Mouse (Mus musculus): ENCODE measurements around the gene Lyzl4. TPM values are rescaled to one million over a fixed set of nuclear protein-coding genes. Genes with fewer than 3 reads are reported as not detected.

Lyzl4 gene
- polyA plus RNA-seq (2012; rRNA removed), result 1.6 and 1.7 TPM in 2 replicates

DNA sequence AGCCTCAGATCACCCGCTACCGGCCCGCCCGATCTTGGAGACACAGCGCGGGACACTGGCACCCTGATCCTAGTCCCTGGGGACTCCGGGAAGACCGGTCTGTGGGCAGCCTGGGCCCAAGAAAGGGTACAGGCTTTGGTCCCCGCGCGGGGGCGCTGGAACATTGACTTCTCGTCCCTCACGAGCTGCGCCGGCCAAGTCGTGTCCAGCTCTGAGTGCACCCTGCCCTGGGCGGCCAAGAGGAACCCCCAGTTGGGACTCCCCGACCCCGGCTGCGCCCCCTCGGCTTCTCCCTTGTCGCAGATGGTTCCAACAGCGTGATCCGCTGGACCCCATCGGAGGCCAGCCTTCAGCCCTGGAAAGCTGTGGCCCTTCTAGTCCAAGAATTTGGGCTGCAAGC is at the start of gene Lyzl4:
Lyzl4 (minus strand) TSS at position 96 of the 400 bp plus-strand sequence.
- TF ChIP-seq POLR2A (IDR thresholded peaks at IDR 0.05; ENCODE audit: extremely low read depth, insufficient read depth, low read length) (no peak), CTCF (IDR thresholded peaks at IDR 0.05; ENCODE audit: extremely low read depth, insufficient read depth, low read length) (no peak)
- peak within 1 kb of the TSS; percentile 54 for H3K4me3 ChIP-seq (ENCODE audit: insufficient read depth, low read length)
- H3K27ac ChIP-seq (ENCODE audit: insufficient read depth, low read length), result peak within 1 kb of the TSS; percentile 90
- peaks cover 1% of the 10 kb centered on the region; the same call in 1 of the 2 replicates for H3K4me1 ChIP-seq (ENCODE audit: control insufficient read depth, insufficient read depth, low read length)

GRCm38 (mm10) chr9:121690734-121691133 is 48.8 kb upstream of the Lyzl4 start:
- H3K27ac ChIP-seq (ENCODE audit: insufficient read depth, low read length), result no peak overlapping the region
- H3K4me3 ChIP-seq (ENCODE audit: insufficient read depth, low read length), result no peak overlapping the region
- H3K4me1 ChIP-seq (ENCODE audit: control insufficient read depth, insufficient read depth, low read length), result peaks cover 5% of the 10 kb centered on the region
- TF ChIP-seq CTCF (IDR thresholded peaks at IDR 0.05; ENCODE audit: extremely low read depth, insufficient read depth, low read length) (no peak), POLR2A (IDR thresholded peaks at IDR 0.05; ENCODE audit: extremely low read depth, insufficient read depth, low read length) (no peak)

DNA sequence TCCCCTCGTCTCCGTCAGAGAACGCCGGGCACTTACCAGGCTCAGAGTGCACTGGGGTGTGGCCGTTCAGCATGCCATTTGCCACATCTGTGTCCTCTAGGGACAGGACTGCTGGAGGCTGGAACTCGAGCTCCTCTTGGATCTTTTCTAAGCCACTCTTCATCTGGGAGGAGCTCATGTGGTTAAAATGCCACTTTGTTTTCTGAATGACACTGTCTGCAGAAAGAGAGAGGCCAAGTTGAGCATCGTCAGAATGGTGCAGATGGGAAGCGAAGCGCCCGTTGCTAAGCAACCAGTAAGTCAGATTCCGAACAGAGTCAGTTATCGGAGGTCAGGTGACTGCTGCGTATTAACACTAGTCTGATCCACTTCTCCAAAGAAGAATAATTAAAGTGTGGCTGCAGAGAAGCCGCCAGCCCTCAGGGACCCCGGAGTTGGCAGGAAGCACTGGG is 48.3 kb upstream of the Lyzl4 start:
- TF ChIP-seq CTCF (IDR thresholded peaks at IDR 0.05; ENCODE audit: extremely low read depth, insufficient read depth, low read length) (no peak), POLR2A (IDR thresholded peaks at IDR 0.05; ENCODE audit: extremely low read depth, insufficient read depth, low read length) (no peak)
- H3K4me1 ChIP-seq (ENCODE audit: control insufficient read depth, insufficient read depth, low read length), result peaks cover 5% of the 10 kb centered on the region
- H3K27ac ChIP-seq (ENCODE audit: insufficient read depth, low read length), result no peak overlapping the region
- no peak overlapping the region for H3K4me3 ChIP-seq (ENCODE audit: insufficient read depth, low read length)

- no peak for TF ChIP-seq CTCF (IDR thresholded peaks at IDR 0.05; ENCODE audit: extremely low read depth, insufficient read depth, low read length)
- no peak for TF ChIP-seq POLR2A (IDR thresholded peaks at IDR 0.05; ENCODE audit: extremely low read depth, insufficient read depth, low read length)
- Histone ChIP-seq H3K4me3 (ENCODE audit: insufficient read depth, low read length) (no peak overlapping the region), H3K4me1 (ENCODE audit: control insufficient read depth, insufficient read depth, low read length) (no peaks in the 10 kb centered on the region)
Measured at GRCm38 (mm10) chr9:121684702-121685101, 42.8 kb upstream of the Lyzl4 start.

GRCm38 (mm10) chr9:121682037-121682680 is 40.3 kb upstream of the Lyzl4 start:
- TF ChIP-seq CTCF (IDR thresholded peaks at IDR 0.05; ENCODE audit: extremely low read depth, insufficient read depth, low read length) (no peak), POLR2A (IDR thresholded peaks at IDR 0.05; ENCODE audit: extremely low read depth, insufficient read depth, low read length) (no peak)
- no peak overlapping the region for H3K4me3 ChIP-seq (ENCODE audit: insufficient read depth, low read length)
- H3K4me1 ChIP-seq (ENCODE audit: control insufficient read depth, insufficient read depth, low read length), result no peaks in the 10 kb centered on the region

More at GRCm38 (mm10) chr9:121684702-121685101, 42.8 kb upstream of the Lyzl4 start:
- no peak overlapping the region for H3K27ac ChIP-seq (ENCODE audit: insufficient read depth, low read length)

GRCm38 (mm10) chr9:121681191-121681590 is 39.3 kb upstream of the Lyzl4 start:
- H3K4me1 ChIP-seq (ENCODE audit: control insufficient read depth, insufficient read depth, low read length), result no peaks in the 10 kb centered on the region
- TF ChIP-seq POLR2A (IDR thresholded peaks at IDR 0.05; ENCODE audit: extremely low read depth, insufficient read depth, low read length) (no peak), CTCF (IDR thresholded peaks at IDR 0.05; ENCODE audit: extremely low read depth, insufficient read depth, low read length) (no peak)
- no peak overlapping the region for H3K27ac ChIP-seq (ENCODE audit: insufficient read depth, low read length)
- H3K4me3 ChIP-seq (ENCODE audit: insufficient read depth, low read length), result no peak overlapping the region

More at GRCm38 (mm10) chr9:121682037-121682680, 40.3 kb upstream of the Lyzl4 start:
- H3K27ac ChIP-seq (ENCODE audit: insufficient read depth, low read length), result no peak overlapping the region

DNA sequence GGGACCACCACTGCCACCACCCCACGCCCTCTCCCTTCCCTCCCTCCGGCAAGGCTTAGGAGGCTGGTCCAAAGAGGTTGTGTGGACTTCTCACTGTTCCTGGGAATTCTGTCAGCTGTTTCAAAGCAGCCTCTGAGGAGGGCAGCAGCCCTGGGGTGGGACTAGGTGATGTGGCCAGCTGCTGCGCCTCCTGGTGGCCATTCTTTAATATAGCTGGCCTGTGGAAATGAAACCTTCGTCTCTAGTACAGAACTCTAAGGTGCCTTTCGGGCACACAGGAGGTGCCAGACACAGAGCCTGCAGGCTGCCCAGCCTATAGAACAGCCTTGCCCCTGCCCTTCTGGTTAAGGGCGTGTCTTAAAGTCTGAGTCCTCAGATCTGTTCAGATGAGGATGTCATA is 37.7 kb upstream of the Lyzl4 start:
- Histone ChIP-seq H3K4me1 (ENCODE audit: control insufficient read depth, insufficient read depth, low read length) (no peaks in the 10 kb centered on the region), H3K4me3 (ENCODE audit: insufficient read depth, low read length) (no peak overlapping the region), H3K27ac (ENCODE audit: insufficient read depth, low read length) (no peak overlapping the region)
- TF ChIP-seq POLR2A (IDR thresholded peaks at IDR 0.05; ENCODE audit: extremely low read depth, insufficient read depth, low read length), result no peak
- TF ChIP-seq CTCF (IDR thresholded peaks at IDR 0.05; ENCODE audit: extremely low read depth, insufficient read depth, low read length), result peak; percentile 67

- TF ChIP-seq POLR2A (IDR thresholded peaks at IDR 0.05; ENCODE audit: extremely low read depth, insufficient read depth, low read length) (no peak), CTCF (IDR thresholded peaks at IDR 0.05; ENCODE audit: extremely low read depth, insufficient read depth, low read length) (no peak)
- Histone ChIP-seq H3K27ac (ENCODE audit: insufficient read depth, low read length) (no peak overlapping the region), H3K4me3 (ENCODE audit: insufficient read depth, low read length) (no peak overlapping the region), H3K4me1 (ENCODE audit: control insufficient read depth, insufficient read depth, low read length) (no peaks in the 10 kb centered on the region)
Measured at GRCm38 (mm10) chr9:121677476-121677875, 35.6 kb upstream of the Lyzl4 start.

GRCm38 (mm10) chr9:121677069-121677468 is 35.2 kb upstream of the Lyzl4 start:
- no peaks in the 10 kb centered on the region for H3K4me1 ChIP-seq (ENCODE audit: control insufficient read depth, insufficient read depth, low read length)
- H3K27ac ChIP-seq (ENCODE audit: insufficient read depth, low read length), result no peak overlapping the region
- H3K4me3 ChIP-seq (ENCODE audit: insufficient read depth, low read length), result no peak overlapping the region
- TF ChIP-seq CTCF (IDR thresholded peaks at IDR 0.05; ENCODE audit: extremely low read depth, insufficient read depth, low read length) (no peak), POLR2A (IDR thresholded peaks at IDR 0.05; ENCODE audit: extremely low read depth, insufficient read depth, low read length) (no peak)

DNA sequence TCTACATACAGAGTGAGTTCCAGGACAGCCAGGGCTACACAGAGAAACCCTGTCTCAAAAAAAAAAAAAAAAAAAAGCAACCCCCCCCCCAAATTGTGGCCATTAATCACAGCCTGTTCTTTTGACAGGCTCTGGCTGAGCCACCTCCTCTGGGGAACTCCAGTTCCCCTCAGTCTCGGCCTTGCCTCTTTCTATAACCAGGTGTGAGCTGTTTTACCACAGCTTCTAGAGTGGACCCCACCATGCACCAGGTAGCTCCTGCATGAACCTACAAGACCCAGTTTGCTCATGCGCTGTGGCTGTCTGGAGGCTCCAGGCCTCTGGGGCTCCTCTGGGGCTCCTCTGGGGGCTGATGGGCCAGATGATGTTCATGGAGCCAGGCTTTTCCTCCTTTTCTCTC is 33.7 kb upstream of the Lyzl4 start:
- TF ChIP-seq POLR2A (IDR thresholded peaks at IDR 0.05; ENCODE audit: extremely low read depth, insufficient read depth, low read length) (no peak), CTCF (IDR thresholded peaks at IDR 0.05; ENCODE audit: extremely low read depth, insufficient read depth, low read length) (no peak)
- no peaks in the 10 kb centered on the region for H3K4me1 ChIP-seq (ENCODE audit: control insufficient read depth, insufficient read depth, low read length)
- no peak overlapping the region for H3K4me3 ChIP-seq (ENCODE audit: insufficient read depth, low read length)

More for the DNA sequence above, 33.7 kb upstream of the Lyzl4 start:
- no peak overlapping the region for H3K27ac ChIP-seq (ENCODE audit: insufficient read depth, low read length)
